Comparison of ENCODE assay signal across 10 mouse cellular contexts in genomic region chr5:138934540-138934939, GRCm38 (mm10).
DNase-seq lines count a peak whose midpoint lies in the region; ATAC-seq lines count a peak whose summit lies in the region.
"Had no signal": no experiment of that assay in that cellular context is flagged by ENCODE, and none has a peak within 500 bp of the region (broad histone marks: within the 10 kb centered on the region; RNA-seq: fewer than 3 reads in every experiment).

No protein-coding gene starts in this region.

- H3K4me2 ChIP-seq in hindbrain, embryonic 12.5 days (replicated peaks): no peak overlapping the region
- H3K4me2 ChIP-seq in limb, embryonic 11.5 days (ENCODE audit: low read depth, severe bottlenecking): no peak overlapping the region
- H3K4me2 ChIP-seq: embryonic facial prominence, embryonic 12.5 days; heart, embryonic 15.5 days had no signal

- peak; percentile 34 for DNase-seq in adrenal gland, postnatal 10 days
- DNase-seq in adrenal gland, adult 18-20 months (ENCODE audit: low spot score in 2 of 2): no peak
- peak; percentile 73 for DNase-seq in 3T3-L1 (ENCODE audit: low read depth, low spot score)
- peak; percentile 57 for DNase-seq in limb, embryonic 11.5 days (ENCODE audit: low spot score)
- no peak for DNase-seq in ovary, postnatal 36 days (ENCODE audit: low spot score)
- no peak for DNase-seq in spleen, postnatal 14 days (ENCODE audit: low spot score in 2 of 2)

- ATAC-seq in hindbrain, embryonic 12.5 days (ENCODE audit: low FRiP score): peak; percentile 75
- ATAC-seq in limb, embryonic 11.5 days (ENCODE audit: insufficient number of reproducible peaks, low FRiP score, low TSS enrichment, low read depth): no peak
- no peak for ATAC-seq in erythroid progenitor cell, adult 5-6 weeks (replicated peaks; ENCODE audit: low FRiP score, poor library complexity, severe bottlenecking)

- H3K27me3 ChIP-seq in hindbrain, embryonic 12.5 days: peaks cover 10% of the 10 kb centered on the region; the same call in 1 of the 2 replicates
- peaks cover 4% of the 10 kb centered on the region; the same call in 1 of the 2 replicates for H3K27me3 ChIP-seq in limb, embryonic 11.5 days (ENCODE audit: control insufficient read depth, insufficient read depth, low read length)

- no peak overlapping the region for H3K4me3 ChIP-seq in hindbrain, embryonic 12.5 days
- H3K4me3 ChIP-seq in limb, embryonic 11.5 days (ENCODE audit: low read depth, low read length): no peak overlapping the region
- H3K4me3 ChIP-seq: embryonic facial prominence, embryonic 12.5 days; heart, embryonic 15.5 days had no signal

- peaks cover 37% of the 10 kb centered on the region for H3K4me1 ChIP-seq in hindbrain, embryonic 12.5 days
- H3K4me1 ChIP-seq in limb, embryonic 11.5 days (ENCODE audit: control insufficient read depth, insufficient read depth, low read length): peaks cover 19% of the 10 kb centered on the region

- H3K9me3 ChIP-seq in hindbrain, embryonic 12.5 days (replicated peaks): no peaks in the 10 kb centered on the region
- H3K9me3 ChIP-seq in limb, embryonic 11.5 days (ENCODE audit: control insufficient read depth, low read length): no peaks in the 10 kb centered on the region
- H3K9me3 ChIP-seq: embryonic facial prominence, embryonic 12.5 days; heart, embryonic 15.5 days had no signal

- peak overlapping the region; percentile 3; the same call in 1 of the 2 replicates for H3K9ac ChIP-seq in hindbrain, embryonic 12.5 days
- no peak overlapping the region for H3K9ac ChIP-seq in limb, embryonic 11.5 days (ENCODE audit: low read length)
- H3K9ac ChIP-seq: embryonic facial prominence, embryonic 12.5 days; heart, embryonic 15.5 days had no signal

- peak overlapping the region; percentile 31 for H3K27ac ChIP-seq in hindbrain, embryonic 12.5 days
- H3K27ac ChIP-seq in limb, embryonic 11.5 days (replicated peaks; ENCODE audit: low read depth, low read length): no peak overlapping the region
- H3K27ac ChIP-seq: embryonic facial prominence, embryonic 12.5 days; heart, embryonic 15.5 days had no signal

- no peaks in the 10 kb centered on the region for H3K36me3 ChIP-seq in hindbrain, embryonic 12.5 days
- H3K36me3 ChIP-seq in limb, embryonic 11.5 days (ENCODE audit: control insufficient read depth, insufficient read depth, low read length): no peaks in the 10 kb centered on the region
- H3K36me3 ChIP-seq: embryonic facial prominence, embryonic 12.5 days; heart, embryonic 15.5 days had no signal

- WGBS in hindbrain, embryonic 12.5 days: 14% methylated on average over 6 of the region's 6 CpGs
- WGBS in limb, embryonic 11.5 days: 17% methylated on average over 6 of the region's 6 CpGs

Comparison
In these comparisons a context has a peak if more than half of its experiments do, and no peak if none do; other contexts are left out.
1. DNase-seq: peak in adrenal gland, postnatal 10 days (single experiment), 3T3-L1 (single experiment) and limb, embryonic 11.5 days (single experiment); none in adrenal gland, adult 18-20 months (0 of 2), ovary, postnatal 36 days (single experiment) and spleen, postnatal 14 days (0 of 2).